Mouse (Mus musculus) large intestine, adult 2 months (tissue): ENCODE results near the gene Ptpn23. TPM values are rescaled to one million over a fixed set of nuclear protein-coding genes. Genes with fewer than 3 reads are reported as not detected.
"Not testable (repeated sequence)": the region's sequence is repeated elsewhere in the genome, so short reads cannot be mapped to it uniquely, and the experiment has no call there.

Experiments used
- DNase-seq: peaks from one replicate; pipeline ENCODE4 v3.0.0-alpha.2; 2012; ENCODE audit warnings: low read depth, low spot score
- WGBS: fragments of 180-500 bp; shearing (Covaris S2); methylation state at CpG from one replicate; pipeline ENCODE4 v1.1.7; 2018; 5-methylcytosine and 5-hydroxymethylcytosine counted together
- polyA plus RNA-seq: library from polyadenylated mRNA; depleted of rRNA; stranded (reverse); fragments of >200 nt; gene quantifications from 2 replicates; pipeline ENCODE4 v1.2.3, GENCODE M21; 2012

Gene Ptpn23
- polyA plus RNA-seq, 1 experiment: 14.7 TPM

- WGBS: 95% methylated on average over 7 of the region's 7 CpGs
Measured at GRCm38 (mm10) chr9:110388011-110388410, 20.0 kb downstream of the Ptpn23 start.

DNA sequence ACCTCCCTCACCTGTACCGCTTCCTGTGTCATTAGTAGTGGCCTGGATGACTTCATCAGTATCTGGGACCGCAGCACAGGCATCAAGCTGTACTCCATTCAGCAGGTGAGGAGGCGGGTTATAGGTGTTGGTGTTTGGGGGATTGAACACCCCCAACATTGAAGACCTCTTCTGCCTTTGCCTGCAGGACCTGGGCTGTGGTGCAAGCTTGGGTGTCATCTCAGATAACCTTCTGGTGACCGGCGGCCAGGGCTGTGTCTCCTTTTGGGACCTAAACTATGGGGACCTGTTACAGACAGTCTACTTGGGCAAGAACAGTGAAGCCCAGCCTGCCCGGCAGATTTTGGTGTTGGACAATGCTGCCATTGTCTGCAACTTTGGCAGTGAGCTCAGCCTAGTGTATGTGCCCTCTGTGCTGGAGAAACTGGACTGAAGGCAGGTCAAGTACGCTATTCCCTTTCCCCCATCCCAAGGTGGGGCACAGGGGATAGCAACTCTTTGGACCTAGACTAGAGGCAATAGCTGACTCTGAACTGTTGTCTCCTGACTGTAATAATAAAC, 23.6 kb downstream of the Ptpn23 start:
- WGBS: 87% methylated on average over 7 of the region's 7 CpGs
- DNase-seq: no peak

More at GRCm38 (mm10) chr9:110388011-110388410, 20.0 kb downstream of the Ptpn23 start:
- no peak for DNase-seq

GRCm38 (mm10) chr9:110381292-110381691, 26.7 kb downstream of the Ptpn23 start:
- WGBS: 74% methylated on average over 12 of the region's 12 CpGs
- no peak for DNase-seq

GRCm38 (mm10) chr9:110380662-110381061, 27.4 kb downstream of the Ptpn23 start:
- WGBS: 59% methylated on average over 21 of the region's 21 CpGs

DNA sequence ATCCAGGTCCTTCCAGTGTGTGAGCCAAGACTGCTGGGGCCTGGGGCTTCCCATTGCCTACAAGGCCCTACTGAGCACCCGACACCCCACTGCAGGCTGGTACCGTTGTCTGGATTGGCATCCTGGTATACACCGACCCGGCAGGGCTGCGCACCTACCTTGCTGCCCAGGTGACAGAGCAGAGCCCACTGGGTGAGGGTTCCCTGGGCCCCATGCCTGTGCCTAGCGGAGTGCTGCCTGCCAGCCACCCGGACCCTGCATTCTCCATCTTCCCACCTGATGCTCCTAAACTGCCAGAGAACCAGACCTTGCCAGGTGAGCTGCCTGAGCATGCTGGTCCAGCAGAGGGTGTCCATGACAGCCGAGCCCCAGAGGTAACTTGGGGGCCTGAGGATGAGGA, 28.7 kb downstream of the Ptpn23 start:
- 96% methylated on average over 8 of the region's 8 CpGs for WGBS
- DNase-seq: no peak

More at GRCm38 (mm10) chr9:110380662-110381061, 27.4 kb downstream of the Ptpn23 start:
- DNase-seq: no peak

DNA sequence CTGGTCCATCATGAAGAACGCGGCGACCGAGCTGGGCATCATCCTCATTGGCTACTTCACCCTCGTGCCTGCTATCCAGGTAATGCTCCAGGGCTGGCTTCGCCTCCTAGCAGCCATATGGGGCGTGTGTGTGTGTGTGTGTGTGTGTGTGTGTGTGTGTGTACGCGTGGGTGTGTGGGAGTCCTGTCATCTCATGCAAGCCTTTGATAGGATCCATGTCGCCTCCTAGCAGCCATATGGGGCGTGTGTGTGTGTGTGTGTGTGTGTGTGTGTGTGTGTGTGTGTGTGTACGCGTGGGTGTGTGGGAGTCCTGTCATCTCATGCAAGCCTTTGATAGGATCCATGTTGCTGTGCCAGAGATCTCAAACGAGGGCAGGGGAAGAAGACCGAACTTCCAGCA, 30.4 kb downstream of the Ptpn23 start:
- not testable (repeated sequence) for DNase-seq
- 87% methylated on average over 15 of the region's 15 CpGs for WGBS

- DNase-seq: no peak
- WGBS: 89% methylated on average over 3 of the region's 3 CpGs
Measured at GRCm38 (mm10) chr9:110375668-110376067, 32.3 kb downstream of the Ptpn23 start.

DNA sequence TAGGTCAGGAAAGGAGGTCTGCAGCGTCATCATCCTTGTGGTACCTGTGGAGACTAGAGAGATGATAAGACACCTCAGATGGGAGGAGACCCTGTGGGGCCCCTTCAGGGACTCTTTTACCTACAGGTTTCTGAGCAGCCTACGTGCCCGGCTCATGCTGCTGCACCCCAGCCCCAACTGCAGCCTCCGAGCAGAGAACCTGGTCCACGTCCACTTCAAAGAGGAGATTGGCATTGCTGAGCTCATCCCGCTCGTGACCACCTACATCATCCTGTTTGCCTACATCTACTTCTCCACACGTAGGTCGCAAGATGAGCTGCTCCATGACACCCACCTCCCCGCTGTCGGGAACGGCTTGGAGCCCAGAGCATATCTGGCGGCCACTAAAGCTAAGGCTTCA, 34.1 kb downstream of the Ptpn23 start:
- 96% methylated on average over 13 of the region's 13 CpGs for WGBS
- DNase-seq: no peak

- no peak for DNase-seq
- 53% methylated on average over 3 of the region's 3 CpGs for WGBS
Measured at GRCm38 (mm10) chr9:110369860-110370259, 38.2 kb downstream of the Ptpn23 start.

GRCm38 (mm10) chr9:110366746-110367145, 41.3 kb downstream of the Ptpn23 start:
- no peak for DNase-seq
- 88% methylated on average over 5 of the region's 5 CpGs for WGBS

GRCm38 (mm10) chr9:110362337-110362736, 45.7 kb downstream of the Ptpn23 start:
- DNase-seq: no peak
- 68% methylated on average over 10 of the region's 10 CpGs for WGBS

GRCm38 (mm10) chr9:110361299-110361698, 46.7 kb downstream of the Ptpn23 start:
- no peak for DNase-seq
- 73% methylated on average over 12 of the region's 12 CpGs for WGBS

- WGBS: 74% methylated on average over 2 of the region's 2 CpGs
Measured at GRCm38 (mm10) chr9:110358341-110358740, 49.7 kb downstream of the Ptpn23 start.

DNA sequence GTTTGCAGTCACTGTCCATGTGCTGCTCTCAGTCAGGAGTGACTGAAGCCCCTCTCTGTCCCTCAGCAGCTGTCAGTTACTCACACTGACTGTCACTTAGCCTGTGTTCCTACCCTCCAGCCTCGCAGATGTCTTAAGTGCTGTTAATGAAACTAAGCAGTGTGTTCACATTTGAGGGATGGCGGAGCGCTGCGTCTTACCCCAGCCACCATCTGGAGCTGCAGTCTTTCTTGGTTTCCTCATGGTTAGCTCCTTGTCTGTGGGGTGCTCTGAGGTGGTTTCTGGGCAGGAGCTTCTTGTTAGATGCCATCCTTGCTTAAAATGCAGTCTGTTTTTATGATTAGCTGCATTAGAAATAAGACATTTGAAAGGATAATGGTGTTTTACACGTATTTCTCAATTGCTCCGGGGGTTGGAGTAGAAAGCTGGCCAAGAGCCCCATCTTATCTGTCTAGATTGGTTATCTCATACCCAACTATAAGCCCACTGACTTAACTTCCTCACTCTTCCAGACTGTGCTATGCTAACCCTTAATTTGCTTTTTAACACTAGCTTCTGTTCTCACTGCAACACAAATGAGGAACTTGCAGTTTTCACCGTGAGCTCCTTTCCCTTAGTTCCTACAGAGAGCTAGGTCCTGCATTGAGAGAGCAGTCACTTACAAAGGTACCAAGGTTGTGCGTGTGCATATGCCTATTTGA, 55.9 kb downstream of the Ptpn23 start:
- WGBS: 83% methylated on average over 8 of the region's 8 CpGs
- DNase-seq: no peak

More at GRCm38 (mm10) chr9:110358341-110358740, 49.7 kb downstream of the Ptpn23 start:
- DNase-seq: no peak

- DNase-seq: no peak
- WGBS: 86% methylated on average over 2 of the region's 2 CpGs
Measured at GRCm38 (mm10) chr9:110351350-110351749, 56.7 kb downstream of the Ptpn23 start.

DNA sequence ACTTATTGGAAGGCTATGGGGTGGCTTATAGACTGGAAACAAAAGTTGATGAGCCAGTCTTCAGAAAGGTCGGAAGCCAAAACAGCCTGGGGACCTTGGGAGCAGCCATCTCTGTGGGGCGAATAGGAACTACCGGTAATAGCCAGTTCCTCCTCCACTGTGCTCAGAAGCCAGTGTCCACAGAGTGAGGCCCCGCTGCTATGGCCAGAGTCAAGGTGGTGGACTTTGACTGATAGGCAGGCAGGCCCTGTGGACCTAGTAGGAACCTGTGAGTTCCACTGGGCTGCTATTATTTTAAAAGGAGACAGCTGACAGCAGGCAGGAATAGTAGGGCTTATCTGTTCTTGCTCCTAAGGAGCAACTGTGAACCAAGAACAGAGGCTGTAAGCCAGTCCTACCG, 57.4 kb downstream of the Ptpn23 start:
- 83% methylated on average over 5 of the region's 5 CpGs for WGBS
- DNase-seq: no peak

GRCm38 (mm10) chr9:110350188-110350587, 57.8 kb downstream of the Ptpn23 start:
- no peak for DNase-seq
- 85% methylated on average over 5 of the region's 5 CpGs for WGBS

DNA sequence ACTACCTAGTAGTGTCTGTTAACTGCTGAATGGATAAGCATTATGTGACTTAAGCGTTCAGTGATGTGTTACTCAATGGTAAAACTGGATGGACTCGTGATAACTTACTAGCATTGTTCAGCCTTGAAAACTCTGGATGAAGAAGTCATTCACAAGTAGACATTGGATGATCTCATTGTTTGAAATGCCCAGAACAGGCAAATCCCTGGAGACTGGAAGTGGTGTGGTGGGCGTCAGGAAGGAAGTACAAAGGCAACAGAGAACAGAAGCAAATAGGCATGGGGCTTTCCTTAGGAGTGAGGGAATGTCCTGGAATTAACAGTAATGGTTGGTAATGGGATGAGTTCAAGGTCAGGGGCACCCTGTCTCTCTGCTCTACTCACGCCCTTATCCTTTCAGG, 59.1 kb downstream of the Ptpn23 start:
- 79% methylated on average over 4 of the region's 4 CpGs for WGBS
- no peak for DNase-seq

DNA sequence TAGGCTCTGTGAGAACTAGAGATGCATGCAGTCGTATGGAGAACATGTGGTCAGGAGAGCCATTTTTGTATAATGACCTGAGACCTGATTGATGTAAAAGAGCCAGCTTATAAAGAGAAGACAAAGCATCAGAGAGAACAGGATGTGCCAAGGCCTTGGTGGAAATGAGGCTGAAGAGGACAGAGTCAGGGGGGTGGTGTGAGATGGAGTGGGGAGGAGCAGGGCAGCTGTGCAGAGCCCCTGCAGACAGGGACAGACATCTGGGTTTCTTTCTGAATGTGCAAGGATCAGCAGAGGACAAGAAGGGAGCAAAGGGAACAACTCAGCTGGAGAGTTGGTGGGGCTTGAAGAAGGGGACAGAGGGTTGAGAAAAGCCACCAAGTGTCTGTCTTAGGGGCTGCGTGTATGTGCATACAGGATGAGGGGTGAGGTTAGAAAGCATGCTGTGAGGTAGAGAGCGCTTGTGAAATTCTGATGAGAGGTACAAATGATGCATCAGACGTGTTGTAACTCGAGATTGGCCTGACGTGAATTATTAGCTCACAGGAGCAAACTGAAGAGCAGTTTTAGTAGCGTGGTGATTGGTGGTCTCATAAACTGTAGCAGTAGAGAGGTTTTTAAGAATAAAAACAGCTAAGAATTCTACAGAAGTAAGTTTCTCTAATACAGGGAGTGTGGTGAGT, 62.8 kb downstream of the Ptpn23 start:
- DNase-seq: no peak
- 72% methylated on average over 7 of the region's 7 CpGs for WGBS

GRCm38 (mm10) chr9:110343805-110344204, 64.2 kb downstream of the Ptpn23 start:
- 28% methylated on average over 6 of the region's 6 CpGs for WGBS
- DNase-seq: no peak

DNA sequence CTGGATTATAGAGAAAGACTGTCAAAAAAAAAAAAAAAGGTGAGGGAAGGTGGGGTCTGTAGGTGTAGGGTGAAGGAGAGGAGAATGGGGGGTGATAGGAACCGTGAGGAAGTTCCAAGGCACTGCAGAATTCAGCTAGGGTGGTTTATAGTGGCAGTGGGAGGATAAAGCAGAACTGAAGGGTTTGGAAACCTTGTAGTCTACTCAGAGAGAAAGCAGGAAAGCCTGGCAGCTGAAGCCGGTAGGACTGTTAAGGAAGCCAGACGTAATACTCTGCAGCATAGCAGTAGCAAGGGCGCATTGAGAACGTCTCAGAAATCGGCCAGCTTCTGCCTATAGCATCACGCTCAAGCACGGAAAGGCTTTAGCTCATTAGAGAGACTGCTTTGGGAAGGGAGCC, 66.0 kb downstream of the Ptpn23 start:
- no peak for DNase-seq
- 85% methylated on average over 8 of the region's 8 CpGs for WGBS
